Comparison of ENCODE assay signal across 8 mouse cellular contexts in the genomic region with DNA sequence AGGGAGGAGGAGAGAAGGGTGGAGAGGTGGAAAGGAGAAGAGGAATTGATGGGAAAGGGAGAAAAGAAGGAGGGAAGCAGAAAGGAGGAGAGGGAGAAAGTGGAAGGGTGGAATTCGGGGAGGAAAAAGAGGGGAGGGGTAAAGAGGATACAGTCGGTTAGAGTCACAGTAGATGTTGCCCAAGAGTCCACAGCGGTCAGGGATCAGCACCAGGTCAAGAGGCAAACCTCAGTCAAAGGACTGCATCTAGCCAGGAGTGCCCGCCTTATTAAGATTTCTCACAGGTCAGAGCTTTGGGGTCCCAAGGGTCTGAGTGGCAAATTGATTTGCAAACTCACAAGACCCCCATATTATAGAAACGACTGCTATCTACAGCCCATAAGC. TPM values are rescaled to one million over a fixed set of nuclear protein-coding genes. Genes with fewer than 3 reads are reported as not detected.
DNase-seq lines count a peak whose midpoint lies in the region; ATAC-seq and TF ChIP-seq lines count a peak whose summit lies in the region.

No protein-coding gene starts in this region.

- TF ChIP-seq EP300 in heart, postnatal 0 days (IDR thresholded peaks at IDR 0.05; ENCODE audit: low read depth) = no peak

- no peak for DNase-seq in heart, postnatal 25 days (ENCODE audit: low spot score)
- peak; percentile 16 for DNase-seq in MN1 (ENCODE audit: low spot score)
- no peak for DNase-seq in heart, postnatal 0 days (ENCODE audit: low spot score)
- DNase-seq in midbrain, embryonic 10.5 days (ENCODE audit: low spot score) = peak; percentile 27
- no peak for DNase-seq in right cerebral cortex, postnatal 14 days
- no peak for DNase-seq in spleen, postnatal 36 days (ENCODE audit: low spot score in 2 of 2)
- DNase-seq in T-cell, adult 2 months (ENCODE audit: low spot score) = no peak

- peaks cover 11% of the 10 kb centered on the region; the same call in 1 of the 2 replicates for H3K4me1 ChIP-seq in heart, embryonic 15.5 days (replicated peaks)
- H3K4me1 ChIP-seq in heart, postnatal 0 days (ENCODE audit: control insufficient read depth, insufficient read depth) = 0 out of 2 replicates have a peak, but pooled peaks cover 4% of the 10 kb centered on the region
- H3K4me1 ChIP-seq in midbrain, embryonic 10.5 days = peaks cover 16% of the 10 kb centered on the region

- H3K4me2 ChIP-seq in heart, embryonic 15.5 days = peak overlapping the region; percentile 72
- H3K4me2 ChIP-seq in heart, postnatal 0 days (ENCODE audit: low read depth, low read length) = peak overlapping the region; percentile 74

- H3K4me3 ChIP-seq in heart, embryonic 15.5 days = peak overlapping the region; percentile 100
- H3K4me3 ChIP-seq in heart, postnatal 0 days (ENCODE audit: low read depth, low read length) = peak overlapping the region; percentile 94
- H3K4me3 ChIP-seq in midbrain, embryonic 10.5 days = peak overlapping the region; percentile 84

- 18% methylated on average over 5 of the region's 5 CpGs for WGBS in heart, embryonic 15.5 days
- WGBS in heart, postnatal 0 days = 21% methylated on average over 5 of the region's 5 CpGs
- WGBS in midbrain, embryonic 10.5 days = 22% methylated on average over 5 of the region's 5 CpGs

- H3K9me3 ChIP-seq in heart, embryonic 15.5 days (replicated peaks) = no peaks in the 10 kb centered on the region
- H3K9me3 ChIP-seq in heart, postnatal 0 days (replicated peaks; ENCODE audit: control insufficient read depth, low read length) = no peaks in the 10 kb centered on the region
- H3K9me3 ChIP-seq in midbrain, embryonic 10.5 days (replicated peaks) = no peaks in the 10 kb centered on the region

- TF ChIP-seq CTCF in heart, postnatal 0 days (IDR thresholded peaks at IDR 0.05; ENCODE audit: low read depth) = no peak

- intact Hi-C loops in heart, postnatal 25 days (cut with DNase I) = loop anchor here (10.0 kb wide), 1 partner anchor 319 kb away; the partner anchor contains the start of gene Dusp22

- ATAC-seq in heart, embryonic 15.5 days (replicated peaks; ENCODE audit: insufficient number of reproducible peaks, insufficient read depth, low FRiP score, low read depth) = 0 out of 2 replicates have a peak, but pooled peaks have one; percentile 8
- ATAC-seq in heart, postnatal 0 days (ENCODE audit: insufficient read depth, low read depth) = peak; percentile 18; the same call in 1 of the 2 replicates

- H3K9ac ChIP-seq in heart, embryonic 15.5 days = peak overlapping the region; percentile 92
- peak overlapping the region; percentile 90 for H3K9ac ChIP-seq in heart, postnatal 0 days (replicated peaks; ENCODE audit: low read depth, low read length)

- peak overlapping the region; percentile 86; the same call in 1 of the 2 replicates for H3K27ac ChIP-seq in heart, embryonic 15.5 days
- peak overlapping the region; percentile 84; the same call in 1 of the 2 replicates for H3K27ac ChIP-seq in heart, postnatal 0 days (ENCODE audit: low read depth)
- H3K27ac ChIP-seq in midbrain, embryonic 10.5 days (replicated peaks) = peak overlapping the region; percentile 95

- H3K27me3 ChIP-seq in heart, embryonic 15.5 days = no peaks in the 10 kb centered on the region
- no peaks in the 10 kb centered on the region for H3K27me3 ChIP-seq in heart, postnatal 0 days (ENCODE audit: control insufficient read depth, insufficient read depth, low read length)
- no peaks in the 10 kb centered on the region for H3K27me3 ChIP-seq in midbrain, embryonic 10.5 days (ENCODE audit: low read depth, poor library complexity, severe bottlenecking)

- H3K36me3 ChIP-seq in heart, embryonic 15.5 days = no peaks in the 10 kb centered on the region
- no peaks in the 10 kb centered on the region for H3K36me3 ChIP-seq in heart, postnatal 0 days (replicated peaks; ENCODE audit: control insufficient read depth, insufficient read depth, low read length)
- no peaks in the 10 kb centered on the region for H3K36me3 ChIP-seq in midbrain, embryonic 10.5 days

RNA-seq across cellular contexts. Expression of gene Gm5447, which starts 0.2 kb away (rescaled TPM):
- 0.06 and 0.10 TPM in 2 replicates for polyA plus RNA-seq in heart, embryonic 15.5 days (2015; fragmentation: Nextera tagmentation; extraction: Ambion mirVana)
- not detected for total RNA-seq in heart, postnatal 25 days (2021)
- not detected in 2 replicates for total RNA-seq in heart, postnatal 0 days (2014; rRNA removed; ENCODE audit: low replicate concordance)
- polyA plus RNA-seq in heart, postnatal 0 days (2015; fragmentation: Nextera tagmentation; extraction: Ambion mirVana) = not detected in 2 replicates
- polyA plus RNA-seq in midbrain, embryonic 10.5 days (2016; fragmentation: Nextera tagmentation; extraction: Ambion mirVana) = 0.10 and 0.29 TPM in 2 replicates

RNA-seq across cellular contexts. Expression of gene Exoc2, which starts 0.3 kb away (rescaled TPM):
- 18.6 and 20.1 TPM in 2 replicates for polyA plus RNA-seq in heart, embryonic 15.5 days (2015; fragmentation: Nextera tagmentation; extraction: Ambion mirVana)
- total RNA-seq in heart, postnatal 25 days (2021) = 10 to 100 TPM; 15.6 to 16.1 TPM
- 15.3 and 15.8 TPM in 2 replicates for total RNA-seq in heart, postnatal 0 days (2014; rRNA removed; ENCODE audit: low replicate concordance)
- polyA plus RNA-seq in heart, postnatal 0 days (2015; fragmentation: Nextera tagmentation; extraction: Ambion mirVana) = 12.6 and 13.3 TPM in 2 replicates
- polyA plus RNA-seq in midbrain, embryonic 10.5 days (2016; fragmentation: Nextera tagmentation; extraction: Ambion mirVana) = 36.2 and 40.0 TPM in 2 replicates

RNA-seq across cellular contexts. Expression of gene Hus1b, which starts 26.7 kb away (rescaled TPM):
- not detected in 2 replicates for polyA plus RNA-seq in heart, embryonic 15.5 days (2015; fragmentation: Nextera tagmentation; extraction: Ambion mirVana)
- not detected for total RNA-seq in heart, postnatal 25 days (2021)
- not detected in 2 replicates for total RNA-seq in heart, postnatal 0 days (2014; rRNA removed; ENCODE audit: low replicate concordance)
- not detected in 2 replicates for polyA plus RNA-seq in heart, postnatal 0 days (2015; fragmentation: Nextera tagmentation; extraction: Ambion mirVana)
- polyA plus RNA-seq in midbrain, embryonic 10.5 days (2016; fragmentation: Nextera tagmentation; extraction: Ambion mirVana) = 0.10 TPM in 1 of 2 replicates, not detected in the other

Comparison
In these comparisons a context has a peak if more than half of its experiments do, and no peak if none do; other contexts are left out.
1. DNase-seq: peak in MN1 (single experiment) and midbrain, embryonic 10.5 days (single experiment); none in heart, postnatal 25 days (single experiment), heart, postnatal 0 days (single experiment), right cerebral cortex, postnatal 14 days (single experiment), spleen, postnatal 36 days (0 of 2) and T-cell, adult 2 months (single experiment).
2. Peak in every context shown above with its lines, with median percentiles within 50 percentile points of each other: H3K27ac ChIP-seq and H3K4me3 ChIP-seq.